Mouse (Mus musculus) left cerebral cortex, adult 8-10 months (tissue): Measurements from ENCODE around the gene Crybb1. TPM values are rescaled to one million over a fixed set of nuclear protein-coding genes. Genes with fewer than 3 reads are reported as not detected.

Experiments used
- DNase-seq, 2 experiments: peaks; one replicate each; pipeline ENCODE4 v3.0.0; 2022; ENCODE audit warnings: low spot score in 2 of 2
- total RNA-seq, 4 experiments: library from RNA; stranded (reverse); gene quantifications; 2 replicates each; pipeline ENCODE4 v1.2.4; 2022

Crybb1 gene
- total RNA-seq, 4 experiments from 2014 or later = 4.3 to 8.2 (median 5.4) TPM

GRCm38 (mm10) chr5:112285548-112286085, 30.0 kb downstream of the Crybb1 start:
- no peak for DNase-seq

- DNase-seq = no peak
Observed at GRCm38 (mm10) chr5:112286608-112286983, 31.0 kb downstream of the Crybb1 start.

GRCm38 (mm10) chr5:112286984-112287641, 31.5 kb downstream of the Crybb1 start:
- DNase-seq = no peak

GRCm38 (mm10) chr5:112287652-112288051, 32.0 kb downstream of the Crybb1 start:
- DNase-seq = no peak

- DNase-seq = no peak
Observed at GRCm38 (mm10) chr5:112288193-112289141, 32.9 kb downstream of the Crybb1 start.

- DNase-seq = no peak
Observed at GRCm38 (mm10) chr5:112289236-112289635, 33.6 kb downstream of the Crybb1 start.

GRCm38 (mm10) chr5:112289819-112290535, 34.4 kb downstream of the Crybb1 start:
- DNase-seq = no peak

GRCm38 (mm10) chr5:112290536-112290880, 34.9 kb downstream of the Crybb1 start:
- DNase-seq = no peak

- no peak for DNase-seq
Observed at GRCm38 (mm10) chr5:112291866-112292265, 36.3 kb downstream of the Crybb1 start.

- no peak for DNase-seq
Observed at GRCm38 (mm10) chr5:112292343-112292980, 36.8 kb downstream of the Crybb1 start.

GRCm38 (mm10) chr5:112293800-112294199, 38.2 kb downstream of the Crybb1 start:
- DNase-seq = no peak

- DNase-seq = no peak
Observed at GRCm38 (mm10) chr5:112294696-112295095, 39.1 kb downstream of the Crybb1 start.

- no peak for DNase-seq
Observed at GRCm38 (mm10) chr5:112295162-112295561, 39.5 kb downstream of the Crybb1 start.

GRCm38 (mm10) chr5:112295564-112295963, 39.9 kb downstream of the Crybb1 start:
- no peak for DNase-seq

GRCm38 (mm10) chr5:112296404-112297181, 41.0 kb downstream of the Crybb1 start:
- no peak for DNase-seq

GRCm38 (mm10) chr5:112297257-112297656, 41.6 kb downstream of the Crybb1 start:
- no peak for DNase-seq

GRCm38 (mm10) chr5:112298226-112298988, 42.8 kb downstream of the Crybb1 start:
- DNase-seq = no peak

- DNase-seq = no peak
Observed at GRCm38 (mm10) chr5:112299399-112299798, 43.8 kb downstream of the Crybb1 start.

GRCm38 (mm10) chr5:112300112-112300511, 44.5 kb downstream of the Crybb1 start:
- DNase-seq = no peak
